Mouse (Mus musculus): ENCODE measurements around the gene Gm20905.
"Not testable (repeated sequence)": the region's sequence is repeated elsewhere in the genome, so short reads cannot be mapped to it uniquely, and the experiment has no call there.

The Gm20905 gene

DNA sequence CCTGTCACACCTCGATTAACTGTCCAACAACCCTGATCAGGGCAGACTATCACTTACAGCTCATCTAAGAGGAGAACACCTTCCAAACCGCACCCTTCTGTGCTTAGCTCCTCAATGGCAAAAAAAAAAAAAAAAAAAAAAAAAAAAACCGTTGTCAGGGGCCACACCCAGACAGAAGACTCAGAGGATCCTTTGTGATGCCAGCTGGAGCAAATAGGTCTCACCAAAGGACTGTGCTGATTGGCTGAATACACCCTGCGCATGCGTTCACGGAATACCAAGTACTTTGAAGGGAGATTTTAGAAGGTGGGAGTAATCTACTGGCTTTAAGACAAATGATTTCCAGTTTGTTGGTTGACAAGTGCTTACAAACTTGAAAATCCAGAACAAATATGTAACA, at the start of gene Gm20905:
TSS of gene Gm20905 (minus strand) at position 101 of the 400 bp plus-strand sequence.
- in situ Hi-C loops (cut with MboI, MseI) = not testable (repeated sequence)
